Comparison of ENCODE assay signal across 19 mouse cellular contexts in the genomic region with DNA sequence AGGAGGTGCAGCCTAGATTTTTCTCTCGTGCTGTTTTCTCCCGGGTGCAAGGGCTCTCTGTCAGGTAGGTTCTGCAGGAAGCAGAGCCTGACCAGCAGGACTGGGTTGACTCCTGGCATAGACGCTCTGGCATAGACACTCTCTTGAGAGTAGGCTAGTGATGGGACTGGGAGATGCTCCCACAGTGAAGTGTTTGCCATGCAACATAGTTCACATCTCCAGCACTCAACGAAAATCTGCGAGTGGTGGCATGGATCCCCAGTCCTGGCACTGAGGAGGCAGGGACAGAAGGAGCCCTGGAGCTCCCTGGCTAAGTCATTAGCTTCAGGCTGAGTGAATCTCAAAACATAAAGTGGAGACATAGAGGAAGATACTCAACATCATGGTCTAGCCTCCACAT.
DNase-seq lines count a peak whose midpoint lies in the region; ATAC-seq lines count a peak whose summit lies in the region.
"Had no signal": no experiment of that assay in that cellular context is flagged by ENCODE, and none has a peak within 500 bp of the region (broad histone marks: within the 10 kb centered on the region; RNA-seq: fewer than 3 reads in every experiment).

No protein-coding gene starts in this region.

- no peak for DNase-seq in frontal cortex, postnatal 14 days (ENCODE audit: low spot score in 2 of 2)
- DNase-seq in cerebellum, adult 18-20 months, result peak; percentile 55 to 62
- peak; percentile 62 for DNase-seq in cerebellum, adult 9-11 months
- DNase-seq in cerebellum, postnatal 36 days, result peak; percentile 46 to 49
- no peak for DNase-seq in right cerebral cortex, adult 2 months (ENCODE audit: low spot score in 2 of 2)
- DNase-seq in hindbrain, embryonic 11.5 days (ENCODE audit: low spot score), result no peak
- DNase-seq in gastrocnemius, postnatal 10 days, result no peak
- DNase-seq: adrenal gland, postnatal 10 days; forebrain, postnatal 0 days; gastrocnemius, postnatal 14 days; heart, postnatal 36 days; kidney, adult 11 months; kidney, adult 9 months had no signal

- no peaks in the 10 kb centered on the region for H3K9me3 ChIP-seq in hindbrain, embryonic 11.5 days (ENCODE audit: control insufficient read depth, low read length)
- H3K9me3 ChIP-seq: embryonic facial prominence, embryonic 10.5 days; forebrain, embryonic 13.5 days; heart, embryonic 13.5 days; hindbrain, embryonic 12.5 days had no signal

- no peak overlapping the region for H3K9ac ChIP-seq in hindbrain, embryonic 11.5 days (ENCODE audit: low read depth, low read length)
- H3K9ac ChIP-seq: heart, embryonic 13.5 days; hindbrain, embryonic 12.5 days had no signal

- peak; percentile 25; the same call in 1 of the 2 replicates for ATAC-seq in frontal cortex, adult (ENCODE audit: low TSS enrichment)
- ATAC-seq in hindbrain, embryonic 11.5 days (ENCODE audit: low FRiP score), result no peak
- ATAC-seq: forebrain, postnatal 0 days; hindbrain, postnatal 0 days had no signal

- no peaks in the 10 kb centered on the region for H3K36me3 ChIP-seq in hindbrain, embryonic 11.5 days (ENCODE audit: control insufficient read depth, insufficient read depth, low read length)
- H3K36me3 ChIP-seq: embryonic facial prominence, embryonic 10.5 days; heart, embryonic 13.5 days; hindbrain, embryonic 12.5 days had no signal

- no peaks in the 10 kb centered on the region for H3K27me3 ChIP-seq in hindbrain, embryonic 11.5 days (ENCODE audit: control insufficient read depth, insufficient read depth, low read length)
- H3K27me3 ChIP-seq: hindbrain, embryonic 12.5 days had no signal

- WGBS in hindbrain, embryonic 11.5 days, result 90% methylated on average over 5 of the region's 5 CpGs

- no peak overlapping the region for H3K4me3 ChIP-seq in hindbrain, embryonic 11.5 days (ENCODE audit: low read depth, low read length)
- H3K4me3 ChIP-seq: embryonic facial prominence, embryonic 10.5 days; forebrain, embryonic 13.5 days; heart, embryonic 13.5 days; hindbrain, embryonic 12.5 days had no signal

- no peak overlapping the region for H3K4me2 ChIP-seq in hindbrain, embryonic 11.5 days (replicated peaks; ENCODE audit: low read depth, low read length)
- H3K4me2 ChIP-seq: heart, embryonic 13.5 days; hindbrain, embryonic 12.5 days had no signal

- no peaks in the 10 kb centered on the region for H3K4me1 ChIP-seq in hindbrain, embryonic 11.5 days (replicated peaks; ENCODE audit: control insufficient read depth, insufficient read depth, low read length)

- H3K27ac ChIP-seq in hindbrain, embryonic 11.5 days (ENCODE audit: low read depth, low read length), result no peak overlapping the region
- H3K27ac ChIP-seq: embryonic facial prominence, embryonic 10.5 days; forebrain, embryonic 13.5 days; heart, embryonic 13.5 days; hindbrain, embryonic 12.5 days; hindbrain, postnatal 0 days had no signal

Comparison
In these comparisons a context has a peak if more than half of its experiments do, and no peak if none do; other contexts are left out.
1. DNase-seq: peak in cerebellum, adult 18-20 months (2 of 2), cerebellum, adult 9-11 months (single experiment) and cerebellum, postnatal 36 days (2 of 2); none in frontal cortex, postnatal 14 days (0 of 2), right cerebral cortex, adult 2 months (0 of 2), hindbrain, embryonic 11.5 days (single experiment) and gastrocnemius, postnatal 10 days (single experiment).